Mouse (Mus musculus): ENCODE measurements around the gene Adgrl2.

DNA sequence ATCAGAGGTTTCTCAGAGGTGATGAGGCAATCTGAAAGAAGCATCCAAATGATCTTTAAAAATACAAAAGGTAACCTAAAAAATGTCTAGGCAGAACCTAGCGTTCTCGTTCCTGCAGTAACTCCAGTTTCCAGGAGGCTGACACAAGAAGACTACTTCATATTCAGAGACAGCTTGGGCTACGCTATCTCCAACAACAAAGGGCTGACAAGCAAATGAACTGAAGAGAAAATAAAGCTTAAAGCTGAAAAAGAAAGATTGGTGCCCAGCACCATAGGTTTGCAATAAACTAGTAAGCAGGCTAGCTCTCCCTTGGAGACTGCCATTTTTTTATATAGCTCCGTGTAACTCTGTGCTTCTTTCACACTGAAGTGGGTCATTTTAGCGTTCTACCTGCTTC is 28.7 kb downstream of the Adgrl2 start:
- no peak for TF ChIP-seq CTCF (IDR thresholded peaks at IDR 0.05; ENCODE audit: insufficient read depth, low read depth, low read length)
- TF ChIP-seq POLR2A (IDR thresholded peaks at IDR 0.05; ENCODE audit: insufficient read depth, low read depth, low read length) = no peak

Data from olfactory bulb, adult 2 months (tissue).